Mouse (Mus musculus) liver, embryonic 11.5 days (tissue): ENCODE data around the gene Cptp. TPM values are rescaled to one million over a fixed set of nuclear protein-coding genes. Genes with fewer than 3 reads are reported as not detected.

ENCODE experiments used
- ATAC-seq: fragments of 200-750 bp; cut with Nextera tagmentation; replicated peaks from 2 replicates; pipeline ENCODE4 v1.8.0; 2017; ENCODE audit warnings: moderate number of reproducible peaks, mild to moderate bottlenecking, moderate TSS enrichment, moderate library complexity; ENCODE audit not compliant: low FRiP score
- DNase-seq: peaks from one replicate; pipeline ENCODE4 v3.0.0-alpha.2; 2017; ENCODE audit warnings: low spot score
- H3K27ac ChIP-seq: fragments of 300-500 bp; sonication (generic); 2 replicates; pipeline ENCODE4 v1.5.1; 2014; ENCODE audit warnings: mild to moderate bottlenecking, low read depth, low read length, control low read depth
- H3K27me3 ChIP-seq: fragments of 300-500 bp; sonication (generic); replicated peaks from 2 replicates; pipeline ENCODE4 v1.6.1; 2014; ENCODE audit warnings: low read length, mixed read lengths; ENCODE audit not compliant: control insufficient read depth, insufficient read depth
- H3K36me3 ChIP-seq: fragments of 300-500 bp; sonication (generic); 2 replicates; pipeline ENCODE4 v1.6.1; 2014; ENCODE audit warnings: mild to moderate bottlenecking, low read length, moderate library complexity, mixed read lengths; ENCODE audit not compliant: control insufficient read depth, insufficient read depth
- H3K4me1 ChIP-seq: fragments of 300-500 bp; sonication (generic); replicated peaks from 2 replicates; pipeline ENCODE4 v1.6.1; 2014; ENCODE audit warnings: low read length, mixed read lengths; ENCODE audit not compliant: control insufficient read depth, insufficient read depth
- H3K4me2 ChIP-seq: fragments of 300-500 bp; sonication (generic); 2 replicates; pipeline ENCODE4 v1.6.1; 2014; ENCODE audit warnings: mild to moderate bottlenecking, control low read depth, moderate library complexity
- H3K4me3 ChIP-seq: fragments of 300-500 bp; sonication (generic); 2 replicates; pipeline ENCODE4 v1.5.1; 2014; ENCODE audit warnings: low read depth, low read length, control low read depth
- H3K9ac ChIP-seq: fragments of 300-500 bp; sonication (generic); 2 replicates; pipeline ENCODE4 v1.6.1; 2014; ENCODE audit warnings: low read depth, low read length, control low read depth
- H3K9me3 ChIP-seq: fragments of 300-500 bp; sonication (generic); 2 replicates; pipeline ENCODE4 v1.6.1; 2016; ENCODE audit warnings: low read length, inconsistent platforms, mixed read lengths; ENCODE audit not compliant: control insufficient read depth
- WGBS: fragments of 180-500 bp; shearing (Covaris S2); extraction: QIAGEN DNeasy Blood & Tissue Kit; methylation state at CpG from one replicate; pipeline ENCODE4 v1.1.7; 2014; 5-methylcytosine and 5-hydroxymethylcytosine counted together
- polyA plus RNA-seq: library from polyadenylated mRNA; unstranded; fragments of >200 nt; fragmentation: Nextera tagmentation; extraction: Ambion mirVana; gene quantifications from 2 replicates; pipeline ENCODE4 v1.2.1, GENCODE M21; 2014

Cptp gene
- polyA plus RNA-seq, 1 experiment from 2014 or later, result 16.4 TPM

DNA sequence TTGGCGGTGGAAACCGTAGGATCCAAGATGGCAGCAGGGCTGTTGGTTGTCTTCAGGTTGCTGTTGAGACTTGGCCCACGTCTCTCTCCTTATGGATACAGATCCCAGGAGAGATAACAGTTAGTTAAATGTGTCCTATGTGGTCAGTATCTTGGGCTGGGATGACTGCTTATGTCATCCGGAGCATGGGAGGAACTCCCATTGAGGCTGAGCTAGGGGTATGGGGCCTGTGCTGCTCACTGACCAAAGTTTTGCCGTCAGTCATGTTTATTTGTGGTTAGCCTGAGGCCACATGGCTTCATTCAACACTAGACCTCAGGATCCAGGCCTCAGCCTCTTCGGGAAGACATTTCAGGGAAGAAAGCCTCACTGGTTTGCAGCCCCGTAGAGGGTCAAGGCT, 2.2 kb upstream of the Cptp start:
- Histone ChIP-seq H3K36me3 (peaks cover 28% of the 10 kb centered on the region), H3K4me2 (peak overlapping the region; percentile 15), H3K9ac (no peak overlapping the region), H3K27ac (no peak overlapping the region), H3K4me3 (no peak overlapping the region), H3K4me1 (peaks cover 13% of the 10 kb centered on the region), H3K27me3 (no peaks in the 10 kb centered on the region), H3K9me3 (no peaks in the 10 kb centered on the region)
- ATAC-seq (no peak), DNase-seq (no peak)
- 84% methylated on average over 7 of the region's 7 CpGs for WGBS

DNA sequence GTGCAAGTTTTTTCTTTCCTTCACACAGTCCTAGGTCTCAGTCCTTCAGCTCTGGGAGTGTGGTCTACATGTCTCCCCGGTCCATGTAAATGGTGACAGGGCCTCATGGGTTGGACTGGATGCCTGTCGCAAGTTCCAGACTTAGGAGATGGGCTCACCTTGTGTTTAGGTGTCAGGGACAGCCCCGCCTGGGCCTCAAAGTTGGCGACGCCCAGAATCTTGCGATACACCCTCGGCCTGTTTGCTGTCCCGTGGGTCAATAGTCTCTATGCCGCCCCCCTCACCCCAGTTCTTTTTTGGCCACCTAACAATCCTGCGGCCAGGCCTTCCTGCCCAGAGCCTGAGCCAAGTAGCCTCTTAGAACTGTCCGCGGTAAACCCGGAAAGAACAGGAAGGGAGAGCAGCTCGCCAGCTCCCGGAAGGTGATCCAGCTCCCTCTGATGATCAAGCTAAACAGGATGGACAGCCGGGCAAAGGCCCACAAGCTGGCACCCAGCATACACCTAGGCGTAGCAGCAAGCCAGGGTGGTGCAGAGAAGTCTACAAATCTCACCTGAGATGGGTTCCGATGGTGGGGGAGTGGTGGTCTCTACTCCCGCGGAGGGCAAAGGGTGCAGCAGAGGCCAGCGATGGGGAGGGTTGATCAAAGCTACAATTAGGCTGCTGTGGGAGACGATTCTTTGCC, 484 bp downstream of the Cptp start:
- Histone ChIP-seq H3K36me3 (peaks cover 19% of the 10 kb centered on the region), H3K4me1 (peaks cover 13% of the 10 kb centered on the region), H3K4me2 (peak overlapping the region; percentile 91), H3K4me3 (peak overlapping the region; percentile 81), H3K9ac (peak overlapping the region; percentile 71), H3K27me3 (no peaks in the 10 kb centered on the region), H3K9me3 (no peaks in the 10 kb centered on the region), H3K27ac (no peak overlapping the region)
- 10% methylated on average over 22 of the region's 22 CpGs for WGBS
- DNase-seq, result no peak
- ATAC-seq, result peak; percentile 24

DNA sequence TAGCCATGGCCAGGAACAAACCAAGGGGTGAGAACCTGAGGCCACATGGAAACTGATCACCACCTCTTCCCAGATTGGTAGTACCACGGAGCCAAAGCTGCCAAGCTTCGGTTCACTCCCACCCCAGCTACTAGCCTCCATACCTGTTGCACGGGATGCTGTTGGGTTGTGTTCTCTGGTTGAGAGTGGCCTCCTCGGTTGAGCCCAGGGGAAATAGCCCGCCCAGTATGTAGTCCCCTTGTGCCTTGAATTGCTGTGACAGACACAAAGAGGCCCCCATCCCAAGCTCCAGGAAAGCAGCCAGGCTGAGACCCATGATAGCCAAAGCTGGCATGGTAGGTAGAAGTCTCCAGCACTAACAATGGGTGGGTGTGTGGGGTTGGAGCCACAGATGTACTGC, 6.2 kb downstream of the Cptp start, which contains the start of gene Tas1r3:
TSS of gene Tas1r3 (minus strand) at position 362 of the 400 bp plus-strand sequence.
- H3K27me3 ChIP-seq, result no peaks in the 10 kb centered on the region
- H3K4me2 ChIP-seq, result no peak within 1 kb of the TSS
- H3K36me3 ChIP-seq, result peaks cover 19% of the 10 kb centered on the region; the same call in 1 of the 2 replicates
- H3K4me3 ChIP-seq, result no peak within 1 kb of the TSS
- ATAC-seq, result no peak
- H3K27ac ChIP-seq, result no peak within 1 kb of the TSS
- peaks cover 1% of the 10 kb centered on the region; the same call in 1 of the 2 replicates for H3K4me1 ChIP-seq
- 79% methylated on average over 5 of the region's 5 CpGs for WGBS
- H3K9me3 ChIP-seq, result no peaks in the 10 kb centered on the region
- H3K9ac ChIP-seq, result no peak within 1 kb of the TSS
- DNase-seq, result no peak

DNA sequence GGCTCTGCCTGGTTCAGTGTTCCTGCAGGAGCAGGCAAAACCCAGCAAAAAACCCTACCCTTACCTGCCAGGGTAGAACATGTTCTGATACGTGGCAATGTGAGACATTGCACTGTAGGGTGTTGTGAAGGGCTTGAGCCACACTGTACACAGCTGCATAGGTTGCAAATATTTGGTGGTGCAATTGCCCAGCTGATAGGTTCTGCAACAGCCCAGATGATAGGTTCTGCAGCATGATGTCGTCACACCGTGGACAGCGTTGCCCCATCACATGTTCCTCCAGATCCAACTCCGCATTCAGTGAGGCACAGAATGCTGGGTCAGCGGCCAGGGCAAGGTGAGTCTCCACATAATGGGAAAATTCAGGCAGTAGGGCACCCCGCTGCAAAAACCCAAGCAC, 7.5 kb downstream of the Cptp start:
- Histone ChIP-seq H3K27ac (no peak overlapping the region), H3K36me3 (peaks cover 24% of the 10 kb centered on the region; the same call in 1 of the 2 replicates), H3K4me1 (no peaks in the 10 kb centered on the region), H3K9ac (no peak overlapping the region), H3K27me3 (no peaks in the 10 kb centered on the region), H3K4me2 (no peak overlapping the region), H3K4me3 (no peak overlapping the region), H3K9me3 (no peaks in the 10 kb centered on the region)
- 86% methylated on average over 7 of the region's 7 CpGs for WGBS
- DNase-seq (no peak), ATAC-seq (no peak)

DNA sequence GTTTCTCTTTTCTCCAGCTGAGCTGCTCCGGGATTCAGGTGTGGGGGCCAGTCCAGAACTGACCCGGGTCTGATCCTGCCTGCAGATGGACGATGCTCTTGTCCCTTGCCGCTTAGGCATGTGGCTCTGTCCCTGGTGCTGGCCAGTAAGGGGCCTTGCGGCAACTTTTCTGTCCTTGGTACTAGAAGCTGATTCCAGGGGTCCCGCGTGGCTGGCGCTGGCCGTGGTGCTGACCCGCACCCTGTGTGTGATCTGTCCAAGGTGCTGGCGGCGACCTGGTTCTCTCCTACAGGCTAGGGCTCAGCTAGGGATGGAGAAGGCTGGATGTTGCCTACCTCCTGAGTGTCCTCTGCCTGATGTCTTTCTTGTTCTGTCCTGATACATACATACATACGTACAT, 9.9 kb downstream of the Cptp start:
- Histone ChIP-seq H3K27me3 (no peaks in the 10 kb centered on the region), H3K4me2 (no peak overlapping the region), H3K4me1 (peaks cover 8% of the 10 kb centered on the region), H3K9ac (no peak overlapping the region), H3K36me3 (peaks cover 25% of the 10 kb centered on the region; the same call in 1 of the 2 replicates), H3K9me3 (no peaks in the 10 kb centered on the region), H3K27ac (no peak overlapping the region), H3K4me3 (no peak overlapping the region)
- peak; percentile 85 for DNase-seq
- peak; percentile 52 for ATAC-seq
- WGBS, result 31% methylated on average over 13 of the region's 13 CpGs

DNA sequence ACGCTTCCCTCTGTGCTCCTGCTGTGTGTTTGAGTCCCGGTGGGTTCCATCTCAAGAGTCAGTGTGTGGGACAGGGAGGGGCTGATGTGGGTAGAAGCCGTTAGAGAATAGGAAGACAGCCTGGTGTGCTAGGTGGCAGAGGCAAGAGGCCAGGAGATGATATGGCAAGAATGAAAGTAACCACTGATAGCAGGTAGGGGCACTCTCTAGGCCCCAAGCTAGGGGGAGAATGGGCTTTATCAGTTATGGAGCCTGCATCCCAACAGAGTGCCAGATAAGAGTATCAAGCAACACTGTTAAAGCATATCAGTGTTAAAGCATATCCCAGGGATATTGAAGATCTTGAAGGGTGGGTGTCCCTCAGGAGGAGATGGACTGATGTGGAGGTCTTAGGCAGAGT, 12.4 kb downstream of the Cptp start:
- peak; percentile 42 for ATAC-seq

DNA sequence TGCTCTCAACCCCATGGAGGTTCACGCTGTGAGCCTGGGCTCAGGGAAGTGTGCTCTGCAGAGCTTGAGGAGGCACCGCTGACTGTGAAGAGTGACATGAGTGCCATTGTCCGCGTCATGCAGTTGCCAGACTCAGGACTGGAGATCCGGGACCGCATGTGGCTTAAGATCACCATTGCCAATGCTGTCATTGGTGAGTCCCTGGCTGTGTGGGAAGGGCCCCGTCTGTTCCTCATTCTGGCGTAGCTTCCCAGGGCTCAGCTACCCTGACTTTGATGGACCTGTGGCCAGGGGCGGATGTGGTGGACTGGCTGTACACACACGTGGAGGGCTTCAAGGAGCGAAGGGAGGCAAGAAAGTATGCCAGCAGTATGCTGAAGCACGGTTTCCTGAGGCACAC, 13.2 kb downstream of the Cptp start:
- H3K9ac ChIP-seq, result no peak overlapping the region
- WGBS, result 86% methylated on average over 12 of the region's 12 CpGs
- peaks cover 32% of the 10 kb centered on the region; the same call in 1 of the 2 replicates for H3K36me3 ChIP-seq
- no peaks in the 10 kb centered on the region for H3K27me3 ChIP-seq
- no peak overlapping the region; the same call in 1 of the 2 replicates for H3K27ac ChIP-seq
- no peak overlapping the region for H3K4me2 ChIP-seq
- no peaks in the 10 kb centered on the region for H3K9me3 ChIP-seq
- peaks cover 8% of the 10 kb centered on the region for H3K4me1 ChIP-seq
- no peak for DNase-seq
- no peak overlapping the region for H3K4me3 ChIP-seq
- no peak for ATAC-seq

More for the DNA sequence above, 12.4 kb downstream of the Cptp start:
- no peaks in the 10 kb centered on the region for H3K9me3 ChIP-seq
- no peak overlapping the region for H3K9ac ChIP-seq
- no peak overlapping the region for H3K27ac ChIP-seq
- peaks cover 8% of the 10 kb centered on the region for H3K4me1 ChIP-seq
- peaks cover 32% of the 10 kb centered on the region; the same call in 1 of the 2 replicates for H3K36me3 ChIP-seq
- WGBS, result 62% methylated on average over 3 of the region's 3 CpGs
- H3K4me3 ChIP-seq, result no peak overlapping the region
- no peaks in the 10 kb centered on the region for H3K27me3 ChIP-seq
- no peak for DNase-seq
- H3K4me2 ChIP-seq, result no peak overlapping the region

DNA sequence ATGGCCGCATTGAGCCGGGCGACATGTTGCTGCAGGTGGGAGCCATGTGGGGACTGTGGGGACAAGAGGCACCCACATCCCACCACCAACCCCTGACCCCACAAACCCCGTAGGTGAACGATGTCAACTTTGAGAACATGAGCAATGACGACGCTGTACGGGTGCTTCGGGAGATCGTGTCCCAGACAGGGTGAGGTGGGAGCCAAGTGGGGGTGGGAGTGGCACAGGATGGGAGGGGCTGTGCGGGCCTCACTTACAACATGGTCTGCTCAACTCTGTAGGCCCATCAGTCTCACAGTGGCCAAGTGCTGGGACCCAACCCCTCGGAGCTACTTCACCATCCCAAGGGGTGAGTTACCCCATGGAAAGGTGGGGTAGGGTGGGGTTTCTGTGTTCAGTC, 14.2 kb downstream of the Cptp start:
- no peak overlapping the region for H3K4me3 ChIP-seq
- ATAC-seq (no peak), DNase-seq (no peak)
- peaks cover 29% of the 10 kb centered on the region; the same call in 1 of the 2 replicates for H3K36me3 ChIP-seq
- H3K9me3 ChIP-seq, result no peaks in the 10 kb centered on the region
- no peak overlapping the region for H3K9ac ChIP-seq
- H3K4me1 ChIP-seq, result peaks cover 8% of the 10 kb centered on the region
- WGBS, result 94% methylated on average over 12 of the region's 12 CpGs
- H3K4me2 ChIP-seq, result no peak overlapping the region
- H3K27me3 ChIP-seq, result no peaks in the 10 kb centered on the region
- no peak overlapping the region for H3K27ac ChIP-seq

DNA sequence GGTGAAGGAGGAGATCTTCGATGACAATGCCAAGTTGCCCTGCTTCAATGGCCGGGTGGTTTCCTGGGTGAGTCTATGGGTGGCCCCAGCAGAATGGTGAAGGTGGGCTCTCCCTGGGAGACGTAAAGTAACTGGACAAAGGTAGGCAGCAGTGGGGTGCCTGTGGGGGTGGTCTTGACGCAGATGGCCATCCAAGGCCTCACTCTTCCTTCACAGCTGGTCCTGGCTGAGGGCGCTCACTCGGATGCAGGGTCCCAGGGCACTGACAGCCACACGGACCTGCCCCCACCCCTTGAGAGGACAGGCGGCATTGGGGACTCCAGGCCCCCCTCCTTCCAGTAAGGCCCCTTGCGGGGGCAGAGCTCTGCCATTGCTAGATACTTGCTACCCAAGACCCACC, 15.8 kb downstream of the Cptp start:
- H3K4me3 ChIP-seq, result no peak overlapping the region
- DNase-seq, result no peak
- no peak overlapping the region for H3K27ac ChIP-seq
- no peak overlapping the region for H3K4me2 ChIP-seq
- no peaks in the 10 kb centered on the region for H3K27me3 ChIP-seq
- no peak overlapping the region for H3K9ac ChIP-seq
- H3K4me1 ChIP-seq, result peaks cover 22% of the 10 kb centered on the region
- no peaks in the 10 kb centered on the region for H3K9me3 ChIP-seq
- 90% methylated on average over 9 of the region's 9 CpGs for WGBS
- ATAC-seq, result no peak
- peaks cover 24% of the 10 kb centered on the region; the same call in 1 of the 2 replicates for H3K36me3 ChIP-seq
